Mouse (Mus musculus) cerebellum, adult 11 months (tissue): ENCODE measurements around the gene Adarb2.

Experiments used
- DNase-seq: peaks from one replicate; pipeline ENCODE4 v3.0.0; 2022

Gene Adarb2

DNA sequence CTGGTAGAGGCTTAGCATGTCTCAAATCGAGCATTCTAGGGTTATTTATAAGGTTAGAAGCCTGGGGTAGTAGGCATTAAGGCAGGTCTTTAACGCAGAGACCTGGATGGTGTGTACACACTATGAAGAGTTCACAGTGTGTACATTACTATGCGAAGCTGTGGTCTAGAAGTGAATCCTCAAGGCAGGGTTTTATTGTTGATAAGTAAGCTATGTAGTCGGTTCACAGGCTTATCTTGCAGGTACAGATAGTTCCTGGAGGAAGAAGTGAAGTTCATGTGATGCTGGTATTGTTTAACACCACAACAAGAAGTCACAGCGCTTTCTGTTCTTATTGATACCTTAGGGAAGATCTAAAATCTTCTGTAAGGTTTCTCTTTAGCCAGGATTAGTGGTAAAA, 290.7 kb downstream of the Adarb2 start:
- DNase-seq: no peak

DNA sequence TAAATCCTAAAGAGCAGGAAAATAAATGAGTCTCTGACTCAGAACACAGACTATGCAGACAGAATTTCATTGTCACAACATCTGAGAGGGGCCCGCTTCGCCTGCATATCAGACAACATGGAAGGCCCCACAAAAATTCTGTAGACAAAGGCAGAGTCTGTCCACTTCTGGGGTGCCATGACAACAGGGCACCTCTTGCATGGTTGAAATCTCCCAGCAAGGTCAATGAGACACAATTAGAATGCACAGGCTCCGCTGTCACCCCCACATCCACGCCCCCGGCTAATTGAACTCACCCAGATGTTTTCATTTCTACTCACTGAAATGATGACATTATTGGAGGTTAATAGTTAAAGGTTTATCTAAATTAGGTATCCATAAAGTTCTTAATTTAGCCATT, 296.9 kb downstream of the Adarb2 start:
- DNase-seq: no peak

GRCm38 (mm10) chr13:8511069-8511817, 308.6 kb downstream of the Adarb2 start:
- DNase-seq: no peak

- DNase-seq: no peak
Observed at GRCm38 (mm10) chr13:8515979-8516715, 313.5 kb downstream of the Adarb2 start.

- DNase-seq: no peak
Observed at GRCm38 (mm10) chr13:8519204-8519603, 316.5 kb downstream of the Adarb2 start.

GRCm38 (mm10) chr13:8525748-8526631, 323.3 kb downstream of the Adarb2 start:
- DNase-seq: no peak

GRCm38 (mm10) chr13:8534265-8535113, 331.8 kb downstream of the Adarb2 start:
- no peak for DNase-seq

GRCm38 (mm10) chr13:8538481-8538880, 335.8 kb downstream of the Adarb2 start:
- no peak for DNase-seq

- no peak for DNase-seq
Observed at GRCm38 (mm10) chr13:8538896-8539295, 336.2 kb downstream of the Adarb2 start.

DNA sequence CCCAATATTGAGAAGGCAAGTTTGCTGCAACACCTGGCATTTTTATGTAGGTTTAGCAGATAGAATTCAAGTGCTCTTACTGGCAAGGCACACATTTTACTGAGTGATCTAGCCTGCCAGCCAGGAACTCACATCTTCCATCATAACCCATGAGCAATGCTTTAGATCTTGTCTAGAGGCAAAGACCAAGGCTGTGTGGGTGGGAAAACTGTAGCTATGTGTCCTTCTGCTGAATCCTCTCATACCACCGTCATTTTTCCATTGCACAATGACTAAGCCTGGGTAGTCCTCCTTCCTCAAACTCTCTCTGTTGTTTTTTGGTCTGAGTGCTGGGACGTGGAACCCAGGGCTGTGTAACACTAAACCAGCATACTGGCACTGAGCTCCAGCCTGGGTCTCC, 340.0 kb downstream of the Adarb2 start:
- no peak for DNase-seq

DNA sequence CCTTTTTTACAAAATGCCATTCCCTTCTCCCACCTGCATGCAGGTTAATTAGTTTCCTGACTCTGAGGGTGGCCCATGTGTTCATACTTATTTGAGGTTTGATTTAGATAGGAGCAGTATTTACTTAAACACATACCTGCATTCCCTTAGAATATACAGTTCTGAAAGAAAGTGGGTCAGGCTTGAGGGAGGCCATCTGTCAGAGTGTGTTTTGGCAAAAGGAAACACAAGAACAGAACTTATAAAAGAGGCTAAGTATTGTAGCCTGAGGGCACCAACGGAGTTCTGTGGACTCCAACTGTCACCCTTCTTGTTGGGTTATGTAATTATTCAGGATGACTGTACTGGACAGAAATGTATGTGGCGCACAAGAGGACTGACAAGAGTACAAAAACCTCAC, 349.6 kb downstream of the Adarb2 start:
- DNase-seq: peak; percentile 11

DNA sequence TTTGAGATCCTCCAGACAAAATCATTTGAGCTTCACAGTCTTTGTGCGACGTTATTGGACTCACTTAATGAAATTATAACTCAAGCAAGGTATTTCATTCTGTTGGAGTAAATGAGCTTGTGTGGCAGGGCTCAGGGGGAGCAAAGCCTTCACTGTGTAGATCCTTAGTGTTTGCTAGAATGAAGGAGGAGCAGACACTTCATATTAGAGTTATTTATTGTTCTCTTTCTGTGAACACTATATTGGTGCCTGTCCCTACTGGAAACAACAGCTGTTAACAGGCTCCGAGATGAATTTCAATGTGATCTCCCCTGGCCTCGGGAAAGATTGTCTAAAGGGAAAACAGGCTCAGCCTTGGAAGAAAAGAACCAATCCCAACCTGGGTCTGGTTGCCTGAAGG, 355.1 kb downstream of the Adarb2 start:
- DNase-seq: no peak

GRCm38 (mm10) chr13:8560485-8560884, 357.8 kb downstream of the Adarb2 start:
- DNase-seq: no peak

DNA sequence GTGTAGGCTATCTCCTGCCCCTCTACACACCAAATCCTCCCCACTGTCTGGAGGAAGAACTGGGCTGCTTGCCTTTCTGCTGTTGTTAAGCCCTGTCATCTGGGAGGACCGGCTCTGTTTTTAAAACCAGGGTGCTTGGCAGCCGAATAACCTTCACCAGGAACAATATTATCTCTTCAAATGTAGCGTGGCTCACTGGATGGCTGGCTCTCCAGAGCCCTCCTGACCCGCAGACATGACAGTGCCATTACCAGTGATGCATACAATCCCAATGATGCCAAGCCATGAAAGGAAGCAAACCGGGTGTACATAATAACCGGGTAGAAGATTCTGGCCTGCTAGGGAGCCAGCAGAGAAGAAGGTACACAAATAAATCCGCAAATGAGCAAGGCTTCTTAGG, 360.5 kb downstream of the Adarb2 start:
- no peak for DNase-seq

- DNase-seq: no peak
Observed at GRCm38 (mm10) chr13:8567111-8568026, 364.7 kb downstream of the Adarb2 start.

GRCm38 (mm10) chr13:8570269-8570668, 367.6 kb downstream of the Adarb2 start:
- no peak for DNase-seq

DNA sequence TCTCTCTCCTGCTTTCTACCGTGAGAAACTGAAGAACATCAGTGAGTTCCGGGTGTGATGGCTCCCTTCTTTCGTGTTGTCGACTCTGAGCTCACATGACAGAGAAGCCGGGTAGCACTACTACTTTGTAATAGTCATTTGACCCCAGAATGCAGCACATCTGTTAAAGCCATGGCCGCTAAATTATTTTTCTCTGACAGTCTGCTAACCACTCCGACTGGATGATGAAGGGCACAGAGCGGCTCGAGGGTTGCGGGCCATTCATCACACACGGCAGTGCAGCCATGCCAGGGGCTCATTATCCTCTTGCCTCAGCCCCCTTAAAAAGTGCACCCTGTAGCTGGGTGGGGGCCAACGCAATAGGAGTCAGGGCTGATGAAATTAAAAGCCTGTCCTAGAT, 371.2 kb downstream of the Adarb2 start:
- no peak for DNase-seq

- DNase-seq: no peak
Observed at GRCm38 (mm10) chr13:8584257-8585005, 381.8 kb downstream of the Adarb2 start.

GRCm38 (mm10) chr13:8587447-8587846, 384.8 kb downstream of the Adarb2 start:
- DNase-seq: no peak

- DNase-seq: no peak
Observed at GRCm38 (mm10) chr13:8590460-8590859, 387.8 kb downstream of the Adarb2 start.
